ENCODE assay signal across 11 mouse cellular contexts in the genomic region with DNA sequence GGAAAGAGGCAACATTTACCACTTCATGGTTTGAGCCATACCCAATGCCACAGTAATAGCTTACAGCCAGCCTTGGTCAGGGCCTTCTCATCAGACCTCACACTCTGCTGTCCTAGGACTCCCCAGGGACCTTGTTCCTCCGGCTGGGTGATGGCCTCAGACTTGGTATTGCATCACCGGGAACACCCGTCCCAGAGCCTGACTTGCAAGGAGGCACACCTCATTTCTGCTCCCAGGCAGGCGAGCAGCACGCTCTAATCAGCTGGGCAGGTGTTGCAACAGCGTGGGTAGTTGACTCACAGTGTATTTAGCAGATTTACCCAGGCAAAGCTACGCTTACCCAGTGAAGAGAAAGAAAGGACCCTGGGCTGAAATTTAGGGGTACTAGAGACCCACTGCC. TPM values are rescaled to one million over a fixed set of nuclear protein-coding genes. Genes with fewer than 3 reads are reported as not detected.
DNase-seq lines count a peak whose midpoint lies in the region; ATAC-seq and TF ChIP-seq lines count a peak whose summit lies in the region.
"Had no signal": no experiment of that assay in that cellular context is flagged by ENCODE, and none has a peak within 500 bp of the region (broad histone marks: within the 10 kb centered on the region; RNA-seq: fewer than 3 reads in every experiment).

No protein-coding gene starts in this region.

- H3K4me3 ChIP-seq in embryonic facial prominence, embryonic 15.5 days (replicated peaks), result no peak overlapping the region
- no peak overlapping the region for H3K4me3 ChIP-seq in lung, adult 2 months (replicated peaks; ENCODE audit: extremely low read depth, low read depth, low read length)
- H3K4me3 ChIP-seq in forebrain, embryonic 15.5 days, result no peak overlapping the region
- H3K4me3 ChIP-seq: hindbrain, embryonic 12.5 days; midbrain, embryonic 10.5 days had no signal

- no peak for TF ChIP-seq CTCF in lung, adult 2 months (IDR thresholded peaks at IDR 0.05; ENCODE audit: insufficient read depth, low read length)

- H3K27ac ChIP-seq in embryonic facial prominence, embryonic 15.5 days (replicated peaks), result peak overlapping the region; percentile 39; the same call in 1 of the 2 replicates
- H3K27ac ChIP-seq in forebrain, embryonic 15.5 days (replicated peaks), result no peak overlapping the region
- H3K27ac ChIP-seq: hindbrain, embryonic 12.5 days; midbrain, embryonic 10.5 days had no signal

- ATAC-seq in embryonic facial prominence, embryonic 15.5 days (ENCODE audit: insufficient number of reproducible peaks, low FRiP score, low TSS enrichment, low read depth), result 0 out of 2 replicates have a peak, but pooled peaks have one; percentile 32
- no peak for ATAC-seq in forebrain, embryonic 15.5 days (replicated peaks)

- H3K36me3 ChIP-seq in embryonic facial prominence, embryonic 15.5 days, result no peaks in the 10 kb centered on the region
- H3K36me3 ChIP-seq in forebrain, embryonic 15.5 days, result no peaks in the 10 kb centered on the region
- H3K36me3 ChIP-seq: hindbrain, embryonic 12.5 days; midbrain, embryonic 10.5 days had no signal

- H3K9ac ChIP-seq in embryonic facial prominence, embryonic 15.5 days, result no peak overlapping the region
- no peak overlapping the region for H3K9ac ChIP-seq in forebrain, embryonic 15.5 days (replicated peaks)
- H3K9ac ChIP-seq: hindbrain, embryonic 12.5 days had no signal

- 70% methylated on average over 7 of the region's 7 CpGs for WGBS in embryonic facial prominence, embryonic 15.5 days
- WGBS in lung, adult 2 months, result 59% methylated on average over 7 of the region's 7 CpGs
- 94% methylated on average over 7 of the region's 7 CpGs for whole genome bisulfite sequencing in forebrain, embryonic 15.5 days

- peak; percentile 57 for DNase-seq in urinary bladder, postnatal 14 days (ENCODE audit: low spot score)
- no peak for DNase-seq in urinary bladder, adult 2 months (ENCODE audit: low spot score)
- DNase-seq in lung, adult 2 months, result peak; percentile 28
- DNase-seq in spleen, postnatal 36 days (ENCODE audit: low spot score in 2 of 2), result no peak
- no peak for DNase-seq in thymus, postnatal 0 days (ENCODE audit: low spot score)
- DNase-seq: layer of hippocampus, adult 9-11 months; retina, postnatal 1 day had no signal

- no peak overlapping the region for H3K4me2 ChIP-seq in embryonic facial prominence, embryonic 15.5 days (replicated peaks)
- no peak overlapping the region for H3K4me2 ChIP-seq in forebrain, embryonic 15.5 days (replicated peaks)
- H3K4me2 ChIP-seq: hindbrain, embryonic 12.5 days had no signal

- H3K27me3 ChIP-seq in embryonic facial prominence, embryonic 15.5 days, result no peaks in the 10 kb centered on the region
- no peaks in the 10 kb centered on the region for H3K27me3 ChIP-seq in forebrain, embryonic 15.5 days
- H3K27me3 ChIP-seq: hindbrain, embryonic 12.5 days had no signal

- TF ChIP-seq POLR2A in lung, adult 2 months (IDR thresholded peaks at IDR 0.05; ENCODE audit: borderline replicate concordance, extremely low read depth, low read depth, low read length), result no peak

- H3K4me1 ChIP-seq in embryonic facial prominence, embryonic 15.5 days, result no peaks in the 10 kb centered on the region
- no peaks in the 10 kb centered on the region for H3K4me1 ChIP-seq in lung, adult 2 months (ENCODE audit: control insufficient read depth, insufficient read depth, low read length)
- H3K4me1 ChIP-seq in forebrain, embryonic 15.5 days, result peaks cover 11% of the 10 kb centered on the region; the same call in 1 of the 2 replicates

- no peaks in the 10 kb centered on the region for H3K9me3 ChIP-seq in embryonic facial prominence, embryonic 15.5 days (replicated peaks)
- no peaks in the 10 kb centered on the region for H3K9me3 ChIP-seq in forebrain, embryonic 15.5 days
- H3K9me3 ChIP-seq: hindbrain, embryonic 12.5 days; midbrain, embryonic 10.5 days had no signal

RNA-seq across cellular contexts. Expression of gene Ank, which starts 11.2 kb away (rescaled TPM):
- 53.4 and 62.1 TPM in 2 replicates for polyA plus RNA-seq in urinary bladder, adult 2 months (2012; rRNA removed)
- 21.8 and 23.3 TPM in 2 replicates for polyA plus RNA-seq in embryonic facial prominence, embryonic 15.5 days (2015; fragmentation: Nextera tagmentation; extraction: Ambion mirVana)
- polyA plus RNA-seq in lung, adult 2 months (2012; rRNA removed), result 13.6 and 26.4 TPM in 2 replicates
- polyA plus RNA-seq in forebrain, embryonic 15.5 days (2015; fragmentation: Nextera tagmentation; extraction: Ambion mirVana), result 16.7 and 17.1 TPM in 2 replicates
- 3.1 and 3.6 TPM in 2 replicates for polyA plus RNA-seq in thymus, postnatal 0 days (2015; fragmentation: Nextera tagmentation; extraction: Ambion mirVana)

Comparison
In these comparisons a context has a peak if more than half of its experiments do, and no peak if none do; other contexts are left out.
1. DNase-seq: peak in urinary bladder, postnatal 14 days (single experiment) and lung, adult 2 months (single experiment); none in urinary bladder, adult 2 months (single experiment), spleen, postnatal 36 days (0 of 2) and thymus, postnatal 0 days (single experiment).